ENCODE assay signal across 17 mouse cellular contexts in genomic region chr17:80496607-80497170, GRCm38 (mm10).
"Had no signal": no experiment of that assay in that cellular context is flagged by ENCODE, and none has a peak within 500 bp of the region (broad histone marks: within the 10 kb centered on the region; RNA-seq: fewer than 3 reads in every experiment).

No protein-coding gene starts in this region.

- H3K9me3 ChIP-seq: kidney, embryonic 15.5 days; limb, embryonic 10.5 days; limb, embryonic 13.5 days; liver, embryonic 12.5 days; liver, embryonic 15.5 days; lung, embryonic 15.5 days; megakaryocyte, embryonic 14.5 days; stomach, embryonic 15.5 days had no signal

- H3K4me3 ChIP-seq: kidney, embryonic 15.5 days; limb, embryonic 10.5 days; limb, embryonic 13.5 days; liver, embryonic 12.5 days; liver, embryonic 15.5 days; lung, embryonic 15.5 days; megakaryocyte, embryonic 14.5 days; stomach, embryonic 15.5 days had no signal

- H3K36me3 ChIP-seq: kidney, embryonic 15.5 days; limb, embryonic 10.5 days; limb, embryonic 13.5 days; liver, embryonic 12.5 days; liver, embryonic 15.5 days; lung, embryonic 15.5 days; stomach, embryonic 15.5 days had no signal

- DNase-seq: kidney, adult 8-10 months; kidney, postnatal 14 days; kidney, postnatal 4 days; layer of hippocampus, adult 9-11 months; liver; lung, adult 18-20 months; lung, postnatal 10 days; lung, postnatal 36 days; thymus, postnatal 25 days had no signal

- H3K4me1 ChIP-seq: kidney, embryonic 15.5 days; limb, embryonic 10.5 days; limb, embryonic 13.5 days; lung, embryonic 15.5 days; stomach, embryonic 15.5 days had no signal

- H3K27ac ChIP-seq: kidney, embryonic 15.5 days; limb, embryonic 10.5 days; limb, embryonic 13.5 days; liver, embryonic 12.5 days; liver, embryonic 15.5 days; lung, embryonic 15.5 days; stomach, embryonic 15.5 days had no signal

- H3K27me3 ChIP-seq: kidney, embryonic 15.5 days; limb, embryonic 13.5 days; liver, embryonic 12.5 days; liver, embryonic 15.5 days; lung, embryonic 15.5 days; megakaryocyte, embryonic 14.5 days; stomach, embryonic 15.5 days had no signal
